Mouse (Mus musculus): ENCODE results near the gene Dhdds. TPM values are rescaled to one million over a fixed set of nuclear protein-coding genes. Genes with fewer than 3 reads are reported as not detected.

The Dhdds gene
- polyA plus RNA-seq, 1 experiment from 2014 or later: 42.4 TPM

- H3K27me3 ChIP-seq (ENCODE audit: control insufficient read depth, insufficient read depth, low read length): no peaks in the 10 kb centered on the region
- H3K27ac ChIP-seq (ENCODE audit: low read depth, low read length): peak within 1 kb of the TSS; percentile 98
- H3K4me3 ChIP-seq (ENCODE audit: low read depth, low read length): peak within 1 kb of the TSS; percentile 79
- H3K36me3 ChIP-seq (ENCODE audit: control insufficient read depth, insufficient read depth, low read length): peaks cover 16% of the 10 kb centered on the region; the same call in 1 of the 2 replicates
- peak; percentile 99 for DNase-seq (ENCODE audit: low spot score, missing footprints)
- peak; percentile 74 for ATAC-seq (ENCODE audit: low FRiP score)
- H3K4me1 ChIP-seq (ENCODE audit: control insufficient read depth, insufficient read depth, low read length): peaks cover 31% of the 10 kb centered on the region
- under 1% methylated on average over 40 of the region's 42 CpGs for WGBS
- H3K9me3 ChIP-seq (ENCODE audit: control insufficient read depth, low read length): no peaks in the 10 kb centered on the region
- H3K4me2 ChIP-seq: peak within 1 kb of the TSS; percentile 99
- H3K9ac ChIP-seq (ENCODE audit: low read length): peak within 1 kb of the TSS; percentile 98
Measured at GRCm38 (mm10) chr4:133968150-133968921, 32.4 kb downstream of the Dhdds start, which contains the start of gene Hmgn2. Gene Hmgn2 (minus strand): TSS chr4:133968650.

DNA sequence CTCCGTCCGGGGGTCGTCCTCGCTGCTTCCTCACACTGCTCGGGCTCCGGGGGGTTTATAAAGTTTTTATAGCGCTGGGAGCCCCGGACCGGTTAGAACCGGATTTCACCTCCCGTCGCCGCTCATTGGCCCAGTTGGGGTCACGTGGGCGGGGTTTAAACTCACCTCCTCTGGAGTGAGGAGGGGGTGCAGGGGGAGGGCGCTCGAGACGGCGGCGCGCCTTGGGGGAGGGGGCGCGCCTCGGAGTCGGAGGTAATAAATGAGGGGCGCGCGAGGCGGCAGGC lies 32.9 kb downstream of the Dhdds start:
- Histone ChIP-seq H3K27me3 (ENCODE audit: control insufficient read depth, insufficient read depth, low read length) (no peaks in the 10 kb centered on the region), H3K4me2 (peak overlapping the region; percentile 99), H3K4me3 (ENCODE audit: low read depth, low read length) (peak overlapping the region; percentile 79), H3K36me3 (ENCODE audit: control insufficient read depth, insufficient read depth, low read length) (peaks cover 16% of the 10 kb centered on the region; the same call in 1 of the 2 replicates), H3K27ac (ENCODE audit: low read depth, low read length) (peak overlapping the region; percentile 98), H3K4me1 (ENCODE audit: control insufficient read depth, insufficient read depth, low read length) (peaks cover 31% of the 10 kb centered on the region), H3K9me3 (ENCODE audit: control insufficient read depth, low read length) (no peaks in the 10 kb centered on the region), H3K9ac (ENCODE audit: low read length) (peak overlapping the region; percentile 98)
- ATAC-seq (ENCODE audit: low FRiP score) (peak; percentile 86), DNase-seq (ENCODE audit: low spot score, missing footprints) (no peak)
- WGBS: under 1% methylated on average over 24 of the region's 29 CpGs

GRCm38 (mm10) chr4:133967138-133967865 lies 33.4 kb downstream of the Dhdds start:
- ATAC-seq (ENCODE audit: low FRiP score) (peak; percentile 75), DNase-seq (ENCODE audit: low spot score, missing footprints) (peak; percentile 100)
- Histone ChIP-seq H3K27ac (ENCODE audit: low read depth, low read length) (peak overlapping the region; percentile 98), H3K27me3 (ENCODE audit: control insufficient read depth, insufficient read depth, low read length) (no peaks in the 10 kb centered on the region), H3K4me2 (peak overlapping the region; percentile 99), H3K4me3 (ENCODE audit: low read depth, low read length) (peak overlapping the region; percentile 79), H3K36me3 (ENCODE audit: control insufficient read depth, insufficient read depth, low read length) (peaks cover 16% of the 10 kb centered on the region; the same call in 1 of the 2 replicates), H3K4me1 (ENCODE audit: control insufficient read depth, insufficient read depth, low read length) (peaks cover 31% of the 10 kb centered on the region), H3K9me3 (ENCODE audit: control insufficient read depth, low read length) (no peaks in the 10 kb centered on the region), H3K9ac (ENCODE audit: low read length) (peak overlapping the region; percentile 98)
- WGBS: under 1% methylated on average over 79 of the region's 101 CpGs

DNA sequence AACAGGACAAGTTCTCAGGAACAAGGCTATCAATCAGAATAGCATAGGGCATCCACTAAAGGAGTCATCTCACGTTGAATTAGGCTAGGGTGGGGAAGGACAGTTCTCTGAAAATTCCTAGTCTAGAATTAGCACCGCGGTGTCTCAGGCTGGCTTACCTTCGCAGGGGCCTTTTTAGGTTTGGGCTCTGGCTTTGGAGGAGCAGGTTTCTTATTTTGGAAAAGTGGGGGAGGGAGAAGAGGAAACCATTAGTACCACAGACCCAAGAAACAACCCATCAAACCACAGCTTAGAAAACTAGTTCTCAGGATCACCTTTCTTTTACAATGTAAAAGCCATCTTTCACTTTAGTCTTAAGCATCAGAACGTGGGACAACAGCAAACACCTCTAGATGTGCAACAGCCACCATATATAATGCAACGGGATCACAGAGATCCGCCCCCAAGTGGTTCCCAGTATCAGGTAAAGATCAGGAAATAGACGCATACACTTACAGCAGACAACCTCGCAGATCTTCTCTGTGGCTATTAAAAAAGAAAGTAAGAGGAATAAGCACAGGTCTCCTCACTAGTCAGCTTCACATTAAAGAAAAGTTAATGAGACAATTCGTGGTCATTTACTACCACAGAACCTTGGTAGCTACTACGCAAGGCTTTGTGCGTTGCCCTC lies 34.3 kb downstream of the Dhdds start:
- Histone ChIP-seq H3K9me3 (ENCODE audit: control insufficient read depth, low read length) (no peaks in the 10 kb centered on the region), H3K27me3 (ENCODE audit: control insufficient read depth, insufficient read depth, low read length) (no peaks in the 10 kb centered on the region), H3K4me1 (ENCODE audit: control insufficient read depth, insufficient read depth, low read length) (peaks cover 31% of the 10 kb centered on the region), H3K4me2 (peak overlapping the region; percentile 99), H3K9ac (ENCODE audit: low read length) (peak overlapping the region; percentile 98), H3K27ac (ENCODE audit: low read depth, low read length) (no peak overlapping the region; the same call in 1 of the 2 replicates), H3K4me3 (ENCODE audit: low read depth, low read length) (peak overlapping the region; percentile 79), H3K36me3 (ENCODE audit: control insufficient read depth, insufficient read depth, low read length) (peaks cover 16% of the 10 kb centered on the region; the same call in 1 of the 2 replicates)
- DNase-seq (ENCODE audit: low spot score, missing footprints) (peak; percentile 83), ATAC-seq (ENCODE audit: low FRiP score) (no peak)
- 56% methylated on average over 12 of the region's 12 CpGs for WGBS

DNA sequence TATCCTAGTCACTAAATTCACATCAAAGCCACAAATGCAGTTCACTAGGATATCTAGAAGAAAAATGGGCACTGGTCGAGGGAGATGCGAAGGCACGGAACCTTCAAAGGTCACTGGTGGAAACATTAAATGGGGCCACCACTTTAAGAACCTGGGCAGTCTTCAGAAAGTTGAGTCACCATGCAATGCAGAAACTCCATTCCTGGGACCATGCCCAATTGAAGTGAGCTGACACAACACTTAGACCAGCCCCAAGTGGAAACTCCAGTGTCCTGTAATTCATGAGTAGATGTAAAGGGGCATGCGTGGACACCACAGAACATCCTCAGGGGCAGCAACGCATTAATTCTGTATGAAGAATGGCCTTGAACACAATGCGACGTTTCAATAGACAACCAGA lies 38.2 kb downstream of the Dhdds start:
- Histone ChIP-seq H3K4me1 (ENCODE audit: control insufficient read depth, insufficient read depth, low read length) (peaks cover 3% of the 10 kb centered on the region; the same call in 1 of the 2 replicates), H3K4me3 (ENCODE audit: low read depth, low read length) (no peak overlapping the region), H3K36me3 (ENCODE audit: control insufficient read depth, insufficient read depth, low read length) (peaks cover 16% of the 10 kb centered on the region; the same call in 1 of the 2 replicates), H3K4me2 (no peak overlapping the region), H3K27me3 (ENCODE audit: control insufficient read depth, insufficient read depth, low read length) (no peaks in the 10 kb centered on the region), H3K9ac (ENCODE audit: low read length) (no peak overlapping the region), H3K27ac (ENCODE audit: low read depth, low read length) (no peak overlapping the region), H3K9me3 (ENCODE audit: control insufficient read depth, low read length) (no peaks in the 10 kb centered on the region)
- ATAC-seq (ENCODE audit: low FRiP score) (no peak), DNase-seq (ENCODE audit: low spot score, missing footprints) (peak; percentile 82)
- WGBS: 89% methylated on average over 7 of the region's 7 CpGs

DNA sequence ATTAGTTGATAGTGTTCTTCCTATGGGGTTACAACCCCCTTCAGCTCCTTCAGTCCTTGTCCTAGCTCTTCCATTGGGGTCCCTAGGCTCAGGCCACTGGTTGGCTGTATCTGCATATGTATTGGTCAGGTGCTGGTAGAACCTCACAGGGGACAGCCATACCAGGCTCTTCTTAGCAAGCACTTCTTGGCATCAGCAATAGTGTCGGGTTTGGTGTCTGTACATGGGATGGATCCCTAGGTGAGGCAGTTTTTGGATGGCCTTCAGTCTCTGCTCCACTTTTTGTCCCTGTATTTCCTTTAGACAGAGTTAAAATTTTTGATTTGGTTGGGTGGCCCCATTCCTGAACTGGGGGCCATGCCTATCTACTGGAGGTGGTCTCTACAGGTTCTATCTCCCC lies 41.8 kb downstream of the Dhdds start:
- no peak overlapping the region for H3K9ac ChIP-seq (ENCODE audit: low read length)
- DNase-seq (ENCODE audit: low spot score, missing footprints) (peak; percentile 68), ATAC-seq (ENCODE audit: low FRiP score) (no peak)
- H3K27me3 ChIP-seq (ENCODE audit: control insufficient read depth, insufficient read depth, low read length): no peaks in the 10 kb centered on the region
- no peak overlapping the region for H3K27ac ChIP-seq (ENCODE audit: low read depth, low read length)
- H3K4me1 ChIP-seq (ENCODE audit: control insufficient read depth, insufficient read depth, low read length): no peaks in the 10 kb centered on the region
- WGBS: 91% methylated on average over 1 of the region's 1 CpGs
- H3K4me2 ChIP-seq: no peak overlapping the region
- no peaks in the 10 kb centered on the region for H3K9me3 ChIP-seq (ENCODE audit: control insufficient read depth, low read length)
- H3K36me3 ChIP-seq (ENCODE audit: control insufficient read depth, insufficient read depth, low read length): peaks cover 5% of the 10 kb centered on the region; the same call in 1 of the 2 replicates
- H3K4me3 ChIP-seq (ENCODE audit: low read depth, low read length): no peak overlapping the region

GRCm38 (mm10) chr4:133956358-133956757 lies 44.4 kb downstream of the Dhdds start:
- Histone ChIP-seq H3K4me1 (ENCODE audit: control insufficient read depth, insufficient read depth, low read length) (no peaks in the 10 kb centered on the region), H3K4me2 (no peak overlapping the region), H3K4me3 (ENCODE audit: low read depth, low read length) (no peak overlapping the region), H3K9me3 (ENCODE audit: control insufficient read depth, low read length) (no peaks in the 10 kb centered on the region), H3K9ac (ENCODE audit: low read length) (no peak overlapping the region), H3K27ac (ENCODE audit: low read depth, low read length) (no peak overlapping the region), H3K36me3 (ENCODE audit: control insufficient read depth, insufficient read depth, low read length) (no peaks in the 10 kb centered on the region), H3K27me3 (ENCODE audit: control insufficient read depth, insufficient read depth, low read length) (no peaks in the 10 kb centered on the region)
- 93% methylated on average over 4 of the region's 4 CpGs for WGBS
- ATAC-seq (ENCODE audit: low FRiP score): no peak
- DNase-seq (ENCODE audit: low spot score, missing footprints): peak; percentile 73

DNA sequence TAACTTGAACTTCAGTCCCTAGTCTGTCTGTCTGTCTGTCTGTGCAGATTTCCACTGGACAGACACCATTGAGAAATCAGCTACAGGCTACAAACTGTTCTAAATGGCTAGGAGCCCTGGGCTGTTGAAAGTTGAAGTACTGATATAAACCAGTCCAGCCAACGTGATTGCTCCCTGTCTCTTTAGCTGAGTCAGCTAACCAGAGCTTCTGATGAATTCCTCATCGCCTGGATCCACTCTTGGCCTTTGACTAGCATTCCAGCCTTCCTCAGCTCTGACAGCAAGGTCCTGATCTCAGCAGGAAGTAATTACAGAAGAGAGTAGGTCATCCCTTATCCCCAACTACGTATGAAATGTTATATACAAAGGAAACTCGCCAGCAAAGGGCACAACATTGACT lies 54.0 kb downstream of the Dhdds start:
- Histone ChIP-seq H3K36me3 (ENCODE audit: control insufficient read depth, insufficient read depth, low read length) (no peaks in the 10 kb centered on the region), H3K9me3 (ENCODE audit: control insufficient read depth, low read length) (no peaks in the 10 kb centered on the region), H3K27ac (ENCODE audit: low read depth, low read length) (no peak overlapping the region), H3K4me3 (ENCODE audit: low read depth, low read length) (no peak overlapping the region), H3K9ac (ENCODE audit: low read length) (no peak overlapping the region), H3K4me1 (ENCODE audit: control insufficient read depth, insufficient read depth, low read length) (no peaks in the 10 kb centered on the region), H3K27me3 (ENCODE audit: control insufficient read depth, insufficient read depth, low read length) (no peaks in the 10 kb centered on the region), H3K4me2 (no peak overlapping the region)
- DNase-seq (ENCODE audit: low spot score, missing footprints): no peak
- WGBS: 72% methylated on average over 4 of the region's 4 CpGs
- ATAC-seq (ENCODE audit: low FRiP score): no peak

All from midbrain, embryonic 11.5 days (tissue).